Mouse (Mus musculus): ENCODE results near the gene Zfp69. TPM values are rescaled to one million over a fixed set of nuclear protein-coding genes. Genes with fewer than 3 reads are reported as not detected.

The Zfp69 gene
- total and polyA plus RNA-seq, 3 experiments, result 2.0 to 4.3 TPM; not detected in 1

DNA sequence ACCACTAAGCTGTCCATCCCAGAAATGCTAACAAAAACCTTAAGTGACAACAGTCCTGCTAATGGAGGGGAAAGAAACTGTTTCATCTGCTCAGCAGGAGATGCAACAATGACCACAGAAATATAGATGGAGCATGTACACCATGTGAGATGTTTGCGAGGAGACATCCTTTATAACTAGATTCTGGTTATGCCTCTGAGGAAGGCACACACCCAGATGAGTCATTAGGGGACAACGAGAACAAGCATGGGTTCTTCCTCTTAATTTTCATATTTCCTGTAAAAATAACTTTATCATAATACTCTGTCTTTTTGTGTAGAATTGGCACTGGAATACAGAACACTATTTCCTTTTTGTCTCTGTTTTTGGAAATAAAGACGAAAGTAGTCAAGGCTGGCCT is 26.7 kb upstream of the Zfp69 start:
- Histone ChIP-seq H3K27ac (ENCODE audit: control insufficient read depth, low read depth, low read length) (peak overlapping the region; percentile 30), H3K9ac (ENCODE audit: control insufficient read depth, low read depth, low read length, poor library complexity, severe bottlenecking) (no peak overlapping the region), H3K36me3 (ENCODE audit: control insufficient read depth in 1 of 2, insufficient read depth in 2 of 2, low read length in 2 of 2) (peaks cover 14 to 28% of the 10 kb centered on the region in 2 experiments), H3K4me3 (ENCODE audit: control insufficient read depth in 1 of 2, insufficient read depth in 1 of 2, low read depth in 2 of 2, low read length in 2 of 2) (no peak overlapping the region), H3K27me3 (ENCODE audit: control insufficient read depth in 1 of 2, insufficient read depth in 2 of 2, low read length in 2 of 2) (no peaks in the 10 kb centered on the region), H3K4me1 (ENCODE audit: control insufficient read depth in 1 of 2, insufficient read depth in 2 of 2, low read length in 2 of 2) (peaks cover 5 to 6% of the 10 kb centered on the region in 2 experiments; a peak in 3 of 4 replicates), H3K9me3 (replicated peaks; ENCODE audit: insufficient read depth, low read length) (no peaks in the 10 kb centered on the region), H3K79me2 (ENCODE audit: control insufficient read depth, insufficient read depth, low read length, poor library complexity) (0 out of 2 replicates have a peak, but pooled peaks cover 1% of the 10 kb centered on the region)
- TF ChIP-seq HCFC1 (IDR thresholded peaks at IDR 0.05; ENCODE audit: low read depth, low read length) (no peak), MAFK (IDR thresholded peaks at IDR 0.05; ENCODE audit: borderline replicate concordance, low read depth, low read length) (no peak), CHD2 (IDR thresholded peaks at IDR 0.05; ENCODE audit: low read length) (no peak), MYC (IDR thresholded peaks at IDR 0.05; ENCODE audit: low read depth, low read length) (peak; percentile 67; the same call in 1 of the 2 replicates), ZKSCAN1 (IDR thresholded peaks at IDR 0.05; ENCODE audit: low read depth, low read length) (no peak), CHD1 (IDR thresholded peaks at IDR 0.05; ENCODE audit: low read depth, low read length) (no peak), E2F4 (IDR thresholded peaks at IDR 0.05; ENCODE audit: borderline replicate concordance, low read depth, low read length) (no peak), POLR2AphosphoS5 (IDR thresholded peaks at IDR 0.05; ENCODE audit: borderline replicate concordance, low read depth, low read length) (no peak), POLR2AphosphoS2 (IDR thresholded peaks at IDR 0.05; ENCODE audit: low read length) (no peak), GATA1 (IDR thresholded peaks at IDR 0.05; ENCODE audit: low read depth, low read length) (peak; percentile 9; the same call in 1 of the 2 replicates), JUND (IDR thresholded peaks at IDR 0.05; ENCODE audit: low read depth, low read length) (0 out of 2 replicates have a peak, but pooled peaks have one; percentile 23), ZNF384 (IDR thresholded peaks at IDR 0.05; ENCODE audit: low read depth, low read length) (no peak), EP300 (IDR thresholded peaks at IDR 0.05; ENCODE audit: low read depth in 1 of 2, low read length in 2 of 2) (peak in 1 of 2 experiments; percentile 40; a peak in 1 of 4 replicates)
- DNase-seq (ENCODE audit: low read depth, low spot score), result peak; percentile 63

DNA sequence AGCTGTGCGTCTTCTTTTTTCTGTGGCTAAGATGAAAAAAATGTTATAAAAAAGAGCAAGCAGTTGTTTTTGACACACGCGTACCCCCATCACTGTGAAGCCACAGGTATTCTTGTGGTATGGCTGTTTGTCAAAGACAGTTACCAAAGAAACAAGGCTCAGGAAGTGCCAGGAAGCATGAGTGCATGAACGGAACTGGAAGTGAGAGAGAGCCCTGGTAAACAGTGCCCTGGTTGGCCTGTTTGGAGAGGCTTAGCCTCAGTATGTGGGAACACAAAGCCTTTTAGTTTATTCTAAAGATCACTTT is 23.9 kb upstream of the Zfp69 start:
- H3K36me3 ChIP-seq (ENCODE audit: control insufficient read depth in 1 of 2, insufficient read depth in 2 of 2, low read length in 2 of 2), result peaks cover 14 to 16% of the 10 kb centered on the region in 2 experiments

More for the DNA sequence above, 23.9 kb upstream of the Zfp69 start:
- Histone ChIP-seq H3K27ac (ENCODE audit: control insufficient read depth, low read depth, low read length) (no peak overlapping the region), H3K9ac (ENCODE audit: control insufficient read depth, low read depth, low read length, poor library complexity, severe bottlenecking) (no peak overlapping the region), H3K79me2 (ENCODE audit: control insufficient read depth, insufficient read depth, low read length, poor library complexity) (0 out of 2 replicates have a peak, but pooled peaks cover 1% of the 10 kb centered on the region), H3K27me3 (ENCODE audit: control insufficient read depth in 1 of 2, insufficient read depth in 2 of 2, low read length in 2 of 2) (no peaks in the 10 kb centered on the region), H3K4me3 (ENCODE audit: control insufficient read depth in 1 of 2, insufficient read depth in 1 of 2, low read depth in 2 of 2, low read length in 2 of 2) (no peak overlapping the region), H3K4me1 (ENCODE audit: control insufficient read depth in 1 of 2, insufficient read depth in 2 of 2, low read length in 2 of 2) (peaks cover 5 to 6% of the 10 kb centered on the region in 2 experiments; a peak in 3 of 4 replicates), H3K9me3 (replicated peaks; ENCODE audit: insufficient read depth, low read length) (no peaks in the 10 kb centered on the region)
- DNase-seq (ENCODE audit: low read depth, low spot score), result no peak
- TF ChIP-seq ELF1 (IDR thresholded peaks at IDR 0.05; ENCODE audit: low read depth, low read length) (no peak), MAX (IDR thresholded peaks at IDR 0.05; ENCODE audit: low read length) (no peak), RCOR1 (IDR thresholded peaks at IDR 0.05; ENCODE audit: low read depth, low read length) (no peak), POLR2A (IDR thresholded peaks at IDR 0.05; ENCODE audit: control insufficient read depth in 1 of 2, insufficient read depth in 1 of 2, low read depth in 1 of 2, low read length in 2 of 2, poor library complexity in 1 of 2) (no peak), MAZ (IDR thresholded peaks at IDR 0.05; ENCODE audit: low read depth, low read length) (no peak), MAFK (IDR thresholded peaks at IDR 0.05; ENCODE audit: borderline replicate concordance, low read depth, low read length) (no peak), EP300 (IDR thresholded peaks at IDR 0.05; ENCODE audit: low read depth in 1 of 2, low read length in 2 of 2) (no peak), USF2 (IDR thresholded peaks at IDR 0.05; ENCODE audit: borderline replicate concordance in 1 of 2, insufficient read depth in 1 of 2, low read depth in 1 of 2, low read length in 2 of 2) (no peak), JUND (IDR thresholded peaks at IDR 0.05; ENCODE audit: low read depth, low read length) (no peak), MYB (IDR thresholded peaks at IDR 0.05; ENCODE audit: low read depth, low read length) (no peak), ZC3H11A (IDR thresholded peaks at IDR 0.05; ENCODE audit: low read depth, low read length) (no peak), ZKSCAN1 (IDR thresholded peaks at IDR 0.05; ENCODE audit: low read depth, low read length) (no peak), GATA1 (IDR thresholded peaks at IDR 0.05; ENCODE audit: low read depth, low read length) (no peak), GABPA (IDR thresholded peaks at IDR 0.05; ENCODE audit: low read depth, low read length) (no peak), SIN3A (IDR thresholded peaks at IDR 0.05; ENCODE audit: low read length) (no peak)

Data from MEL (cell line).